Mouse (Mus musculus) kidney, embryonic 14.5 days (tissue): ENCODE results near the gene Olfr957. TPM values are rescaled to one million over a fixed set of nuclear protein-coding genes. Genes with fewer than 3 reads are reported as not detected.

ENCODE experiments used
- ATAC-seq: fragments of 200-750 bp; cut with Nextera tagmentation; 2 replicates; pipeline ENCODE4 v1.8.0; 2017; ENCODE audit warnings: moderate number of reproducible peaks, mild to moderate bottlenecking, moderate TSS enrichment, moderate library complexity; ENCODE audit not compliant: low FRiP score, low TSS enrichment
- H3K27ac ChIP-seq: fragments of 300-500 bp; sonication (generic); 2 replicates; pipeline ENCODE4 v1.5.1; 2014; ENCODE audit warnings: low read depth, mild to moderate bottlenecking, low read length, moderate library complexity, mixed read lengths
- H3K27me3 ChIP-seq: fragments of 300-500 bp; sonication (generic); 2 replicates; pipeline ENCODE4 v1.6.1; 2014; ENCODE audit warnings: mild to moderate bottlenecking, low read length; ENCODE audit not compliant: control insufficient read depth, insufficient read depth
- H3K36me3 ChIP-seq: fragments of 300-500 bp; sonication (generic); 2 replicates; pipeline ENCODE4 v1.6.1; 2014; ENCODE audit warnings: low read length, mixed read lengths; ENCODE audit not compliant: control insufficient read depth, insufficient read depth
- H3K4me1 ChIP-seq: fragments of 300-500 bp; sonication (generic); 2 replicates; pipeline ENCODE4 v1.6.1; 2014; ENCODE audit warnings: low read length, mixed read lengths; ENCODE audit not compliant: control insufficient read depth, insufficient read depth
- H3K4me2 ChIP-seq: fragments of 300-500 bp; sonication (generic); replicated peaks from 2 replicates; pipeline ENCODE4 v1.6.1; 2014; ENCODE audit warnings: low read depth, mild to moderate bottlenecking, low read length
- H3K4me3 ChIP-seq: fragments of 300-500 bp; sonication (generic); 2 replicates; pipeline ENCODE4 v1.5.1; 2014; ENCODE audit warnings: mild to moderate bottlenecking, low read length
- H3K9ac ChIP-seq: fragments of 300-500 bp; sonication (generic); 2 replicates; pipeline ENCODE4 v1.6.1; 2014; ENCODE audit warnings: low read depth, mild to moderate bottlenecking, low read length, moderate library complexity
- H3K9me3 ChIP-seq: fragments of 300-500 bp; sonication (generic); 2 replicates; pipeline ENCODE4 v1.6.1; 2016; ENCODE audit warnings: low read length; ENCODE audit not compliant: control insufficient read depth
- WGBS: fragments of 180-500 bp; shearing (Covaris S2); extraction: QIAGEN DNeasy Blood & Tissue Kit; methylation state at CpG from one replicate; pipeline ENCODE4 v1.1.7; 2014; 5-methylcytosine and 5-hydroxymethylcytosine counted together
- polyA plus RNA-seq: library from polyadenylated mRNA; unstranded; fragments of >200 nt; fragmentation: Nextera tagmentation; extraction: Ambion mirVana; gene quantifications from 2 replicates; pipeline ENCODE4 v1.2.1, GENCODE M21; 2014

Olfr957 gene
- polyA plus RNA-seq, 1 experiment from 2014 or later: not detected

GRCm38 (mm10) chr9:39493895-39494294 is 21.7 kb downstream of the Olfr957 start, which contains the start of gene Olfr44:
Gene Olfr44 (minus strand): TSS chr9:39493995.
- no peak within 1 kb of the TSS for H3K27ac ChIP-seq
- no peaks in the 10 kb centered on the region for H3K9me3 ChIP-seq
- no peak within 1 kb of the TSS for H3K4me3 ChIP-seq
- no peak within 1 kb of the TSS for H3K9ac ChIP-seq
- H3K4me2 ChIP-seq: no peak within 1 kb of the TSS
- WGBS: 95% methylated on average over 2 of the region's 2 CpGs
- no peaks in the 10 kb centered on the region for H3K27me3 ChIP-seq
- H3K36me3 ChIP-seq: no peaks in the 10 kb centered on the region
- ATAC-seq: no peak
- no peaks in the 10 kb centered on the region for H3K4me1 ChIP-seq

- Histone ChIP-seq H3K4me1 (no peaks in the 10 kb centered on the region), H3K4me3 (no peak within 1 kb of the TSS), H3K9ac (no peak within 1 kb of the TSS), H3K4me2 (no peak within 1 kb of the TSS), H3K27me3 (no peaks in the 10 kb centered on the region), H3K36me3 (no peaks in the 10 kb centered on the region), H3K9me3 (no peaks in the 10 kb centered on the region), H3K27ac (no peak within 1 kb of the TSS)
- 52% methylated on average over 1 of the region's 1 CpGs for WGBS
- ATAC-seq: no peak
Observed at GRCm38 (mm10) chr9:39471844-39472243, 43.8 kb downstream of the Olfr957 start, which contains the start of gene Olfr955. Gene Olfr955 (minus strand): TSS chr9:39471944.

Other genes starting within 250 kb of the Olfr957 start
- gene Olfr945, start 239.0 kb downstream of the Olfr957 start, polyA plus RNA-seq: not detected in 2 replicates
- gene Olfr948, start 189.8 kb downstream of the Olfr957 start, polyA plus RNA-seq: not detected in 2 replicates
- gene Olfr951, start 128.4 kb downstream of the Olfr957 start, polyA plus RNA-seq: not detected in 2 replicates
- gene Olfr952, start 88.7 kb downstream of the Olfr957 start, polyA plus RNA-seq: not detected in 2 replicates
- gene Olfr954, start 59.1 kb downstream of the Olfr957 start, polyA plus RNA-seq: not detected in 2 replicates
- gene Olfr955, start 43.9 kb downstream of the Olfr957 start, polyA plus RNA-seq: not detected in 2 replicates
- gene Olfr44, start 21.8 kb downstream of the Olfr957 start, polyA plus RNA-seq: not detected in 2 replicates
- gene Olfr958, start 38.2 kb upstream of the Olfr957 start, polyA plus RNA-seq: not detected in 2 replicates
- gene Olfr959, start 59.8 kb upstream of the Olfr957 start, polyA plus RNA-seq: not detected in 2 replicates
- 15.0 and 19.9 TPM in 2 replicates for gene AW551984, start 88.6 kb upstream of the Olfr957 start, polyA plus RNA-seq
- gene Olfr148, start 94.8 kb upstream of the Olfr957 start, polyA plus RNA-seq: not detected in 2 replicates
- 0.19 TPM in 1 of 2 replicates, not detected in the other for gene Olfr960, start 105.6 kb upstream of the Olfr957 start, polyA plus RNA-seq
- not detected in 2 replicates for gene Olfr961, start 129.3 kb upstream of the Olfr957 start, polyA plus RNA-seq
- not detected in 2 replicates for gene Olfr963, start 151.4 kb upstream of the Olfr957 start, polyA plus RNA-seq
- gene Olfr149, start 191.3 kb upstream of the Olfr957 start, polyA plus RNA-seq: not detected in 2 replicates
- gene Olfr965, start 195.5 kb upstream of the Olfr957 start, polyA plus RNA-seq: not detected in 2 replicates
- not detected in 2 replicates for gene Olfr150, start 215.2 kb upstream of the Olfr957 start, polyA plus RNA-seq
- gene Olfr967, start 230.4 kb upstream of the Olfr957 start, polyA plus RNA-seq: not detected in 2 replicates